In genomic region chr4:32170460-32171192, GRCm38 (mm10) we compare ENCODE assay signal across 12 mouse cellular contexts.
DNase-seq lines count a peak whose midpoint lies in the region; ATAC-seq and TF ChIP-seq lines count a peak whose summit lies in the region.
"Had no signal": no experiment of that assay in that cellular context is flagged by ENCODE, and none has a peak within 500 bp of the region (broad histone marks: within the 10 kb centered on the region; RNA-seq: fewer than 3 reads in every experiment).

No protein-coding gene starts in this region.

- peak overlapping the region; percentile 15; the same call in 1 of the 2 replicates for H3K4me2 ChIP-seq in kidney, embryonic 15.5 days
- 0 out of 2 replicates have a peak overlapping the region, but pooled peaks have one; percentile 3 for H3K4me2 ChIP-seq in limb, embryonic 14.5 days (replicated peaks; ENCODE audit: low read depth, low read length, severe bottlenecking)
- H3K4me2 ChIP-seq: embryonic facial prominence, embryonic 12.5 days; midbrain, embryonic 15.5 days had no signal

- H3K27ac ChIP-seq in kidney, embryonic 15.5 days = peak overlapping the region; percentile 7
- no peak overlapping the region for H3K27ac ChIP-seq in kidney, adult 2 months (ENCODE audit: insufficient read depth, low read depth, low read length)
- H3K27ac ChIP-seq in bone marrow macrophage, adult 2 months (ENCODE audit: insufficient read depth, low read depth, low read length) = no peak overlapping the region
- no peak overlapping the region for H3K27ac ChIP-seq in limb, embryonic 14.5 days (replicated peaks; ENCODE audit: low read depth, low read length)
- H3K27ac ChIP-seq: embryonic facial prominence, embryonic 12.5 days; midbrain, embryonic 15.5 days had no signal

- H3K4me1 ChIP-seq in kidney, embryonic 15.5 days = peaks cover 32% of the 10 kb centered on the region
- no peaks in the 10 kb centered on the region for H3K4me1 ChIP-seq in kidney, adult 2 months (ENCODE audit: control insufficient read depth, insufficient read depth, low read length)
- peaks cover 8% of the 10 kb centered on the region for H3K4me1 ChIP-seq in bone marrow macrophage, adult 2 months (ENCODE audit: control insufficient read depth, insufficient read depth, low read length)
- H3K4me1 ChIP-seq in limb, embryonic 14.5 days (ENCODE audit: control insufficient read depth, insufficient read depth, low read length) = peaks cover 23% of the 10 kb centered on the region
- H3K4me1 ChIP-seq: midbrain, embryonic 15.5 days had no signal

- no peak for DNase-seq in kidney, adult 2 months
- no peak for DNase-seq in limb, embryonic 14.5 days (ENCODE audit: low spot score)
- peak; percentile 16 to 34 for DNase-seq in spleen, adult 18-20 months
- DNase-seq in left cerebral cortex, adult 11 months (ENCODE audit: low spot score) = no peak
- DNase-seq in cerebellum, postnatal 25 days = no peak
- DNase-seq: layer of hippocampus, postnatal 36 days; right cerebral cortex, postnatal 25 days had no signal

- H3K4me3 ChIP-seq in kidney, embryonic 15.5 days (replicated peaks) = no peak overlapping the region
- no peak overlapping the region for H3K4me3 ChIP-seq in kidney, adult 2 months (ENCODE audit: insufficient read depth, low read depth, low read length)
- peak overlapping the region; percentile 14 for H3K4me3 ChIP-seq in bone marrow macrophage, adult 2 months (ENCODE audit: insufficient read depth, low read length)
- H3K4me3 ChIP-seq in limb, embryonic 14.5 days (replicated peaks; ENCODE audit: low read length) = no peak overlapping the region
- H3K4me3 ChIP-seq: embryonic facial prominence, embryonic 12.5 days; midbrain, embryonic 15.5 days had no signal

- no peaks in the 10 kb centered on the region for H3K27me3 ChIP-seq in kidney, embryonic 15.5 days
- no peaks in the 10 kb centered on the region for H3K27me3 ChIP-seq in kidney, adult 2 months (replicated peaks; ENCODE audit: control insufficient read depth, insufficient read depth, low read length)
- no peaks in the 10 kb centered on the region for H3K27me3 ChIP-seq in limb, embryonic 14.5 days (ENCODE audit: control insufficient read depth, insufficient read depth, low read length)
- H3K27me3 ChIP-seq: embryonic facial prominence, embryonic 12.5 days; midbrain, embryonic 15.5 days had no signal

- ATAC-seq in kidney, embryonic 15.5 days (replicated peaks; ENCODE audit: low FRiP score) = no peak; the same call in 1 of the 2 replicates
- ATAC-seq in limb, embryonic 14.5 days (ENCODE audit: low FRiP score, low read depth) = no peak; the same call in 1 of the 2 replicates
- ATAC-seq in inflammation-experienced regulatory T-cells, adult 6 months = no peak
- ATAC-seq: midbrain, embryonic 15.5 days had no signal

- no peaks in the 10 kb centered on the region for H3K9me3 ChIP-seq in kidney, embryonic 15.5 days (replicated peaks)
- H3K9me3 ChIP-seq in limb, embryonic 14.5 days (ENCODE audit: control insufficient read depth, low read length) = no peaks in the 10 kb centered on the region
- H3K9me3 ChIP-seq: embryonic facial prominence, embryonic 12.5 days; midbrain, embryonic 15.5 days had no signal

- H3K36me3 ChIP-seq in kidney, embryonic 15.5 days = no peaks in the 10 kb centered on the region
- H3K36me3 ChIP-seq in kidney, adult 2 months (ENCODE audit: control insufficient read depth, insufficient read depth, low read length) = no peaks in the 10 kb centered on the region
- H3K36me3 ChIP-seq in limb, embryonic 14.5 days (ENCODE audit: control insufficient read depth, insufficient read depth, low read length) = no peaks in the 10 kb centered on the region
- H3K36me3 ChIP-seq: embryonic facial prominence, embryonic 12.5 days; midbrain, embryonic 15.5 days had no signal

- H3K9ac ChIP-seq in kidney, embryonic 15.5 days = no peak overlapping the region
- no peak overlapping the region for H3K9ac ChIP-seq in limb, embryonic 14.5 days (ENCODE audit: low read depth, low read length, severe bottlenecking)
- H3K9ac ChIP-seq: embryonic facial prominence, embryonic 12.5 days; midbrain, embryonic 15.5 days had no signal

- no peak for TF ChIP-seq CTCF in kidney, adult 2 months (conservative IDR thresholded peaks at IDR 0.05; ENCODE audit: insufficient read depth, insufficient read length, low read depth, low read length)
- no peak for TF ChIP-seq CTCF in bone marrow macrophage, adult 2 months (IDR thresholded peaks at IDR 0.05; ENCODE audit: low read depth, low read length)

- TF ChIP-seq POLR2A in kidney, adult 2 months (IDR thresholded peaks at IDR 0.05; ENCODE audit: low read depth, low read length) = no peak
- TF ChIP-seq POLR2A in bone marrow macrophage, adult 2 months (IDR thresholded peaks at IDR 0.05; ENCODE audit: borderline replicate concordance, low read depth, low read length) = no peak
- TF ChIP-seq POLR2A in limb, embryonic 14.5 days (IDR thresholded peaks at IDR 0.05; ENCODE audit: borderline replicate concordance, extremely low read depth, insufficient read depth, insufficient read length) = no peak

- 32% methylated on average over 15 of the region's 15 CpGs for WGBS in kidney, embryonic 15.5 days
- WGBS in kidney, adult 2 months = 41% methylated on average over 15 of the region's 15 CpGs
- 44% methylated on average over 15 of the region's 15 CpGs for WGBS in limb, embryonic 14.5 days

Comparison
In these comparisons a context has a peak if more than half of its experiments do, and no peak if none do; other contexts are left out.
1. DNase-seq: peak in spleen, adult 18-20 months (2 of 2); none in kidney, adult 2 months (single experiment), limb, embryonic 14.5 days (single experiment), left cerebral cortex, adult 11 months (single experiment) and cerebellum, postnatal 25 days (0 of 2).